Mouse (Mus musculus): Measurements from ENCODE around the gene Rasl10a.
A peak's percentile ranks its signal among the peaks of the same experiment; 100 is the strongest.

- TF ChIP-seq POLR2A (IDR thresholded peaks at IDR 0.05; ENCODE audit: borderline replicate concordance, control insufficient read depth, low read depth, low read length) (0 out of 2 replicates have a peak, but pooled peaks have one; percentile 22), CTCF (IDR thresholded peaks at IDR 0.05; ENCODE audit: control insufficient read depth, insufficient read depth, low read length) (no peak)
These were observed 6.5 kb downstream of the Rasl10a start for GRCm38 (mm10) chr11:5064282-5065055.

All from bone marrow, adult 2 months (tissue).